Comparison of ENCODE assay signal across 18 mouse cellular contexts in genomic region chr9:62517112-62517957, GRCm38 (mm10). TPM values are rescaled to one million over a fixed set of nuclear protein-coding genes. Genes with fewer than 3 reads are reported as not detected.
DNase-seq lines count a peak whose midpoint lies in the region; ATAC-seq lines count a peak whose summit lies in the region.
"Had no signal": no experiment of that assay in that cellular context is flagged by ENCODE, and none has a peak within 500 bp of the region (broad histone marks: within the 10 kb centered on the region; RNA-seq: fewer than 3 reads in every experiment).

No protein-coding gene starts in this region.

- no peaks in the 10 kb centered on the region for H3K36me3 ChIP-seq in neural tube, embryonic 13.5 days
- H3K36me3 ChIP-seq: embryonic facial prominence, embryonic 15.5 days; forebrain, embryonic 15.5 days; heart, embryonic 10.5 days; lung, embryonic 15.5 days had no signal

- no peaks in the 10 kb centered on the region for H3K27me3 ChIP-seq in neural tube, embryonic 13.5 days
- H3K27me3 ChIP-seq: embryonic facial prominence, embryonic 15.5 days; forebrain, embryonic 15.5 days; lung, embryonic 15.5 days had no signal

- DNase-seq in cerebellum, postnatal 10 days, result peak; percentile 47 to 59
- DNase-seq in cerebellum, adult 11 months, result no peak
- DNase-seq in kidney, postnatal 4 days, result peak; percentile 36 to 55
- no peak for DNase-seq in kidney, adult 18-20 months
- no peak for DNase-seq in neural tube, embryonic 10.5 days (ENCODE audit: extremely low spot score, low spot score)
- peak; percentile 63 for DNase-seq in right cerebral cortex, postnatal 25 days
- no peak for DNase-seq in adrenal gland, adult 2 months
- DNase-seq: gastrocnemius, postnatal 10 days; heart, postnatal 14 days; kidney, postnatal 14 days; layer of hippocampus, postnatal 36 days had no signal

- peak overlapping the region; percentile 71; the same call in 1 of the 2 replicates for H3K27ac ChIP-seq in neural tube, embryonic 13.5 days (replicated peaks)
- H3K27ac ChIP-seq: embryonic facial prominence, embryonic 15.5 days; heart, embryonic 10.5 days; lung, embryonic 15.5 days had no signal

- no peak overlapping the region for H3K4me2 ChIP-seq in neural tube, embryonic 13.5 days
- H3K4me2 ChIP-seq: embryonic facial prominence, embryonic 15.5 days; forebrain, embryonic 15.5 days; lung, embryonic 15.5 days had no signal

- H3K4me1 ChIP-seq in neural tube, embryonic 13.5 days (replicated peaks), result peaks cover 92% of the 10 kb centered on the region

- ATAC-seq in neural tube, embryonic 13.5 days (ENCODE audit: low read depth), result no peak
- ATAC-seq: activated CD4-positive, CD25-positive, alpha-beta regulatory T cell, adult 4 months; forebrain, embryonic 15.5 days had no signal

- 62% methylated on average over 6 of the region's 6 CpGs for WGBS in neural tube, embryonic 13.5 days

- H3K9ac ChIP-seq in neural tube, embryonic 13.5 days, result no peak overlapping the region
- H3K9ac ChIP-seq: embryonic facial prominence, embryonic 15.5 days; forebrain, embryonic 15.5 days; lung, embryonic 15.5 days had no signal

- no peaks in the 10 kb centered on the region for H3K9me3 ChIP-seq in neural tube, embryonic 13.5 days
- H3K9me3 ChIP-seq: embryonic facial prominence, embryonic 15.5 days; forebrain, embryonic 15.5 days; heart, embryonic 10.5 days; lung, embryonic 15.5 days had no signal

- no peak overlapping the region for H3K4me3 ChIP-seq in neural tube, embryonic 13.5 days
- H3K4me3 ChIP-seq: embryonic facial prominence, embryonic 15.5 days; forebrain, embryonic 15.5 days; heart, embryonic 10.5 days; lung, embryonic 15.5 days; myocyte had no signal

RNA-seq across cellular contexts. Expression of gene Coro2b, which starts 19.5 kb away (rescaled TPM):
- polyA plus RNA-seq in neural tube, embryonic 13.5 days (2015; fragmentation: Nextera tagmentation; extraction: Ambion mirVana), result 41.5 and 43.8 TPM in 2 replicates
- 10 to 100 TPM; 13.1 to 15.3 TPM for total RNA-seq in adrenal gland, adult 2 months (2021)
- 14.3 and 15.5 TPM in 2 replicates for polyA plus RNA-seq in adrenal gland, adult 2 months (2012; rRNA removed)

Comparison
In these comparisons a context has a peak if more than half of its experiments do, and no peak if none do; other contexts are left out.
1. DNase-seq: peak in cerebellum, postnatal 10 days (2 of 2), kidney, postnatal 4 days (2 of 2) and right cerebral cortex, postnatal 25 days (single experiment); none in cerebellum, adult 11 months (single experiment), kidney, adult 18-20 months (single experiment), neural tube, embryonic 10.5 days (single experiment) and adrenal gland, adult 2 months (single experiment).